Mouse (Mus musculus) neural tube, embryonic 11.5 days (tissue): ENCODE results near the gene Hist2h4. TPM values are rescaled to one million over a fixed set of nuclear protein-coding genes. Genes with fewer than 3 reads are reported as not detected.

ENCODE experiments used
- ATAC-seq: fragments of 200-750 bp; cut with Nextera tagmentation; 2 replicates; pipeline ENCODE4 v1.8.0; 2017; ENCODE audit warnings: moderate number of reproducible peaks, mild to moderate bottlenecking, moderate TSS enrichment, moderate library complexity; ENCODE audit not compliant: insufficient read depth, low FRiP score, low TSS enrichment
- DNase-seq: peaks from one replicate; pipeline ENCODE4 v3.0.0-alpha.2; 2015; ENCODE audit warnings: low spot score
- H3K27ac ChIP-seq: fragments of 300-500 bp; sonication (generic); 2 replicates; pipeline ENCODE4 v1.5.1; 2014; ENCODE audit warnings: low read depth, mild to moderate bottlenecking, low read length
- H3K27me3 ChIP-seq: fragments of 300-500 bp; sonication (generic); 2 replicates; pipeline ENCODE4 v1.6.1; 2014; ENCODE audit warnings: mild to moderate bottlenecking, low read length, mixed read lengths; ENCODE audit not compliant: control insufficient read depth, insufficient read depth
- H3K36me3 ChIP-seq: fragments of 300-500 bp; sonication (generic); 2 replicates; pipeline ENCODE4 v1.6.1; 2014; ENCODE audit warnings: mild to moderate bottlenecking, low read length, moderate library complexity, mixed read lengths; ENCODE audit not compliant: control insufficient read depth, insufficient read depth
- H3K4me1 ChIP-seq: fragments of 300-500 bp; sonication (generic); 2 replicates; pipeline ENCODE4 v1.6.1; 2014; ENCODE audit warnings: low read length, mixed read lengths; ENCODE audit not compliant: control insufficient read depth, insufficient read depth
- H3K4me2 ChIP-seq: fragments of 300-500 bp; sonication (generic); 2 replicates; pipeline ENCODE4 v1.6.1; 2014; ENCODE audit warnings: low read depth, mild to moderate bottlenecking, moderate library complexity
- H3K4me3 ChIP-seq: fragments of 300-500 bp; sonication (generic); 2 replicates; pipeline ENCODE4 v1.5.1; 2014; ENCODE audit warnings: low read depth, low read length
- H3K9ac ChIP-seq: fragments of 300-500 bp; sonication (generic); 2 replicates; pipeline ENCODE4 v1.6.1; 2014; ENCODE audit warnings: mild to moderate bottlenecking, low read length
- H3K9me3 ChIP-seq: fragments of 300-500 bp; sonication (generic); 2 replicates; pipeline ENCODE4 v1.6.1; 2016; ENCODE audit warnings: low read length; ENCODE audit not compliant: control insufficient read depth
- WGBS: fragments of 180-500 bp; shearing (Covaris S2); extraction: QIAGEN DNeasy Blood & Tissue Kit; methylation state at CpG from one replicate; pipeline ENCODE4 v1.1.7; 2014; 5-methylcytosine and 5-hydroxymethylcytosine counted together
- polyA plus RNA-seq: library from polyadenylated mRNA; unstranded; fragments of >200 nt; fragmentation: Nextera tagmentation; extraction: Ambion mirVana; gene quantifications from 2 replicates; pipeline ENCODE4 v1.2.1, GENCODE M21; 2014

Gene Hist2h4
- polyA plus RNA-seq, 1 experiment from 2014 or later, result 5.8 TPM

DNA sequence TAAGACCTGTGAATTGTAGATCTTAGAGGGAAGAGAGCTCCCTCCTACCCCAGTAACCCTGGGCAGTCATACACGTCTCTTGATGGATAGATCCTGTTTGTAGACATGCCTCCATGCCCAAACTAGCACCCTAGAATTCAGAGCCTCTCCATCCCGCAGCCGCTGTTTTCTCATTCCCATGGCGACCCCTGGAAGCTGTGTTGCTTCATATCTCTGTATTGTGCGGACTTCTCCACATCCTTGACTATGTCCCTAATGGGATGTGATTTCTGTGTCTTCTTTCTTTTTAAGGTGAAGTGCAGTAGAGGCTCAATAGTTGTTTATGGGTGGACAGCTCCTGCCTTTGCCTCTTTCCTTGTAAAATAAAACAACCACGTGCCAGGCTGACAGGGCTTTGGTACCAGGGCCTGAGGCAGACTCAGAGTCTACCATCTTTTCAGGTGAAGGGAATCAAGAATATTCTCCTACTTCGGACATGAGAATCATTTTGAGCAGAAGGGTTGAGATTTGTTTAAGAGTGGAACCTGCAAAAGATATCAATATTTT, 1.4 kb upstream of the Hist2h4 start:
- H3K4me1 ChIP-seq, result peaks cover 19% of the 10 kb centered on the region; the same call in 1 of the 2 replicates
- no peak overlapping the region for H3K4me3 ChIP-seq
- H3K9me3 ChIP-seq, result no peaks in the 10 kb centered on the region
- WGBS, result 76% methylated on average over 7 of the region's 7 CpGs
- peak overlapping the region; percentile 83 for H3K4me2 ChIP-seq
- ATAC-seq (no peak), DNase-seq (no peak)
- H3K36me3 ChIP-seq, result no peaks in the 10 kb centered on the region
- peak overlapping the region; percentile 98 for H3K27ac ChIP-seq
- no peaks in the 10 kb centered on the region for H3K27me3 ChIP-seq
- H3K9ac ChIP-seq, result peak overlapping the region; percentile 82

DNA sequence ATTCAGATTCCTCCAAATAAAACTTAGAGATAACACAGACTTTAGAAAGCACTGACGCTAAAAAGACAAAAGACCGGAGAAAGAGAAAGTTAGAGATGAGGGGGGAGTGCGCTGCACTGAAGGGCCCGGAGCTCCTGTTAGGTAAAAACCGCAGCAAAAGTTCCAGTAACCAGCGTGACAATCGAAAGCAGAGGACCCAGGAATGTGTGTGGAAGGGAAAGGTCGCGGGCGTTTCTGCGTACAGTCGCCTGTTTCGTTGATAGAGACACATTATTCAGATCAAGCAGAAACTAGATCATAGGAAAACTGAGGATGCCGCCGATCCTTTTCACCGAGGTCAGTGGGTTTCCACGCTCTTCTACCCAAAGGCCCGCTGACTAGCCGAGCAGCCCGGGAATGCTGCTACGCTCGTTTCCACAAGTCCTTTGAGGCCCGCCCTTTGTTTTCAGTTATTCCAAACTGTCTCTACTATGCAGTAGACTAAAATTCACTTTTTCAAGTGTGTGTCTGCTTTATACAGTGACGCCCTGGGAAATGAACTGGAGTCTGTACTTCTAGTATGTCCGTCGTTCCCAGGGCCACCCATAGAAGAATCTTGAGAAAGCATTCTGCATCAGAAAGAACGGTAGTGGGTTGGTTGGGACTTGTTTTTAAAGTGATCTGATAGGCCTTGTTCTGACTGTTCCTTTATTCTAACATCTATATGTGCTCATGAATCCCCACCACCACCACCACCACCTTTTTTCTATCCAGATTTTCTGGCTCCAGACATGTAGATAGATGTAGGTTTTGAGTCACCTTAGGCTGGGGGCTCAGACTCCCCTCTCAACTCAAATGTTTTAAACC, 670 bp upstream of the Hist2h4 start:
- H3K4me1 ChIP-seq, result peaks cover 19% of the 10 kb centered on the region; the same call in 1 of the 2 replicates
- H3K4me2 ChIP-seq, result peak overlapping the region; percentile 83
- H3K27me3 ChIP-seq, result no peaks in the 10 kb centered on the region
- WGBS, result 9% methylated on average over 27 of the region's 27 CpGs
- ATAC-seq, result no peak; the same call in 1 of the 2 replicates
- no peaks in the 10 kb centered on the region for H3K9me3 ChIP-seq
- peak overlapping the region; percentile 57 for H3K4me3 ChIP-seq
- peak; percentile 67 for DNase-seq
- H3K36me3 ChIP-seq, result no peaks in the 10 kb centered on the region
- peak overlapping the region; percentile 98 for H3K27ac ChIP-seq
- peak overlapping the region; percentile 82 for H3K9ac ChIP-seq

DNA sequence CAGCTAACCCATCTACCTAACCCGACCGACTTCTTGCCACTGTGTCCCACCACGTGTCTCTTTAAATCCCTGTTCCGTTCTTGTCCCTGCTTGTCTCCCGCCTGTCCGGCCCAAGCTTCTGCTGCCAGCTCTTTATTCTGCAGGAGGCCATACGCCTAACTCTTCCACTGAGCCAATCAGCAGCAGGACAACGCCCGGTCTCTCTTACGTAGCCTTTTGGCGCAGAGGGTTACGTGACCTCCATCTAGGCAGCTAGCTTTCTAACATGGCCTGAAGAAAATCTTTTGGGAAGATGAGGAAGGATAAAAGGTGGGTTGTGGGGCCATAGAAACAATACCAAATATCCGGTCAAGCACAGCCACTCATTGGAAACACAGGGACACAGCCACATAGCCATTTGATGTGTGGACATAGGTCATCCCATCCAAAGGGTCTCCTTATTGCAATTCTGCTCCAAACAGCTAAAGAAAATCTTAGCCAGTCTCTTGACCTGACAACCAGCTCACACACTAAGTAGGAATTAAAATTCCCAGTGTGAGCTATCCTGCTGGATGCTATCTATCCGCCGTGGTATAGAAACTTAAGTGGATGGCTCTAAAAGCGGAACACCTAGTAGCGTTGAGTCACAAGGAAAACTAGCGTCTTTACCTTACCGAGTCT, 765 bp downstream of the Hist2h4 start:
- Histone ChIP-seq H3K9me3 (no peaks in the 10 kb centered on the region), H3K27me3 (no peaks in the 10 kb centered on the region), H3K4me1 (peaks cover 16% of the 10 kb centered on the region; the same call in 1 of the 2 replicates), H3K9ac (peak overlapping the region; percentile 82), H3K27ac (peak overlapping the region; percentile 98), H3K4me2 (peak overlapping the region; percentile 83), H3K4me3 (peak overlapping the region; percentile 57), H3K36me3 (no peaks in the 10 kb centered on the region)
- ATAC-seq, result peak; percentile 82
- WGBS, result under 1% methylated on average over 19 of the region's 19 CpGs
- DNase-seq, result peak; percentile 84

DNA sequence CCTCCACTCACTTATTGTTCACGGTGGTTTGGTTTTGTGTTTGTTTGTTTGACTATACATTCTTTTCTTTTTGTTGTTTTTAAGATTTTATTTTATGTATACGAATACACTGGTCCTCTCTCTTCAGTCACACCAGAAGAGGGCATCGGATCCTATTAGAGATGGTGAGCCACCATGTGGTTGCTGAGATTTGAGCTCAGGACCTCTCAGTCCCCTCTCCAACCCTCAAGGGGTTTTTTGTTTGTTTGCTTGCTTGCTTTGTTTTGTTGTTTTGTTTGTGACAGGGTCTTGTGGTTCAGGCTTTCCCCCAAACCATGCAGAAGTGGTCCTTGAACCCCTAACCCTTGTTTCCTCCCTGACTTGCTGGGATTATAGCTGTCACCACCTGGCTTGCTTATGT, 1.5 kb downstream of the Hist2h4 start:
- Histone ChIP-seq H3K9me3 (no peaks in the 10 kb centered on the region), H3K4me3 (no peak overlapping the region; the same call in 1 of the 2 replicates), H3K9ac (peak overlapping the region; percentile 82), H3K36me3 (no peaks in the 10 kb centered on the region), H3K4me2 (peak overlapping the region; percentile 83), H3K27me3 (no peaks in the 10 kb centered on the region), H3K27ac (peak overlapping the region; percentile 98), H3K4me1 (peaks cover 13% of the 10 kb centered on the region; the same call in 1 of the 2 replicates)
- DNase-seq (no peak), ATAC-seq (no peak)
- WGBS, result 60% methylated on average over 3 of the region's 3 CpGs

DNA sequence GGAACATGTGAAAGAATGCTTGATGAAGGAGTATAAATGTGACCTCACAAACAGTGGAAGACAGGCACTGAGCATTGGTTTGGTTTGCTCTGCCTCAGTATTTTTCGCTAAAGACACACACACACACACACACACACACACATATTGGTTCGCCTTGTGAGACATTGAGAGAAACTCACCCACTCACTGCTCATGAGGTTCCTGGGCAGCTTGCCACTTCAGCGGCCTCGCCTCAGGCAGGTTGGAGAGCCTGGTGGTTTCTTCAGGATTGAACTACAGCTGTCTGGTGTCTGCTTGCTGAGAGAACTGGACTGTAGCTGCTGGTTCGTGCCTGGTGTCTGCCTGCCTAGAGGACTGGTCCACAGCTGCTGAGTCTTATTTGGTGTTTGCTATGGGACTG, 2.9 kb downstream of the Hist2h4 start:
- no peak overlapping the region for H3K4me2 ChIP-seq
- DNase-seq (no peak), ATAC-seq (no peak)
- no peaks in the 10 kb centered on the region for H3K36me3 ChIP-seq
- no peak overlapping the region for H3K9ac ChIP-seq
- peaks cover 13% of the 10 kb centered on the region; the same call in 1 of the 2 replicates for H3K4me1 ChIP-seq
- no peak overlapping the region for H3K4me3 ChIP-seq
- no peaks in the 10 kb centered on the region for H3K27me3 ChIP-seq
- no peaks in the 10 kb centered on the region for H3K9me3 ChIP-seq
- 92% methylated on average over 5 of the region's 5 CpGs for WGBS
- H3K27ac ChIP-seq, result no peak overlapping the region

DNA sequence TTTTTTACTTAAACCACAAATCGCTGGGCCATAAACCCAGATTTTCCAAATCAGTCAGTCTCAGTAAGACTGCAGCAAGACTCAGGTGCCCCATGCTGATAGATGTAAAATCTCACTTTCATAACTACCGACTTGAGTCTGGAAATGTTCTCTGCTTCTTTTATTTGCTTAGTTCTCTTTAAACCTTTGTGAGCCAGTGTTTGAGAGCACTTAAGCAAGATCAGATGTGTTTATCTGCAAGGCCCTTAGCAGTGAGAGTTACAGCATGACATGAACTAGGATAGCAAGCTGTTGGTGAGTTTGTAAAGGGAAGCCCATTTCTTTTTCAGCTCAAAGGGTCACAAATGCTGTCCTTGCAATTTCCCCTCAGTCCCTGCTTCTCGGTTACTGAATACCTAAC, 5.9 kb downstream of the Hist2h4 start:
- Histone ChIP-seq H3K36me3 (no peaks in the 10 kb centered on the region), H3K27ac (no peak overlapping the region), H3K4me2 (no peak overlapping the region), H3K9me3 (no peaks in the 10 kb centered on the region), H3K4me3 (no peak overlapping the region), H3K9ac (no peak overlapping the region), H3K27me3 (no peaks in the 10 kb centered on the region), H3K4me1 (no peaks in the 10 kb centered on the region)
- ATAC-seq, result no peak
- DNase-seq, result no peak
- WGBS, result 82% methylated on average over 3 of the region's 3 CpGs

DNA sequence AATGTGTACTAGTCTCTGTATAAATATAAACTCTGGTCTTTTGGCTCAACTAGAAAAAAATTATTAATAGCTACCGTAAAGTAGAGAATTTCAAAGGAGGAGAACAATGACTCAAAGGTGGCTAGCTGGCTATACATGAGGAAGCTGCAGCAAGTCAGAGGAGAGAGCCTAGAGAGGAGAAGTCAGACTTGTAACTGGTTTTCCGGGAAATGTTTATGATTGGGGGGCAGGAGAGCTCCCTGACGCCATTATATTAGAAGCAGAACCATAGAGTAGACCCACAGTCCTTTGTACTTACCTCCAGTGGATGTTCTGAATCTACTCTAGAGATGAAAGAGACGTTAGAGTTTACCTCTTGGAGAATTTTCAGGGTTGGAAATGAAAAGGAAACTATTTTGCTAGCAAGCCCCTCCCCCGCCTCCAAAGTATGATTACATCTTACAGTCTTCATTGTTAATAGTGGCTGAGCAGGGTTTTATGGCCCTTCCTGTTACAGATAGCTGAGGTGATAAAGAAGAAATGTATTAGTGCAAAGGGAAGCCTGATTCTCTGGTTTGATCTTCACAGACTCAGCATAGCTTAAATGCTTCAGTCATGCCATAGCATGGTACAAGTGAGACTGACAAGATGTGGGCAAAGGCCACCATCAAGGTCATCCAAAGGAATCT, 7.1 kb downstream of the Hist2h4 start:
- Histone ChIP-seq H3K9ac (no peak overlapping the region), H3K4me1 (no peaks in the 10 kb centered on the region), H3K4me3 (no peak overlapping the region), H3K27ac (no peak overlapping the region), H3K36me3 (no peaks in the 10 kb centered on the region), H3K4me2 (no peak overlapping the region), H3K9me3 (no peaks in the 10 kb centered on the region), H3K27me3 (no peaks in the 10 kb centered on the region)
- no peak for ATAC-seq
- DNase-seq, result no peak
- 87% methylated on average over 5 of the region's 5 CpGs for WGBS

DNA sequence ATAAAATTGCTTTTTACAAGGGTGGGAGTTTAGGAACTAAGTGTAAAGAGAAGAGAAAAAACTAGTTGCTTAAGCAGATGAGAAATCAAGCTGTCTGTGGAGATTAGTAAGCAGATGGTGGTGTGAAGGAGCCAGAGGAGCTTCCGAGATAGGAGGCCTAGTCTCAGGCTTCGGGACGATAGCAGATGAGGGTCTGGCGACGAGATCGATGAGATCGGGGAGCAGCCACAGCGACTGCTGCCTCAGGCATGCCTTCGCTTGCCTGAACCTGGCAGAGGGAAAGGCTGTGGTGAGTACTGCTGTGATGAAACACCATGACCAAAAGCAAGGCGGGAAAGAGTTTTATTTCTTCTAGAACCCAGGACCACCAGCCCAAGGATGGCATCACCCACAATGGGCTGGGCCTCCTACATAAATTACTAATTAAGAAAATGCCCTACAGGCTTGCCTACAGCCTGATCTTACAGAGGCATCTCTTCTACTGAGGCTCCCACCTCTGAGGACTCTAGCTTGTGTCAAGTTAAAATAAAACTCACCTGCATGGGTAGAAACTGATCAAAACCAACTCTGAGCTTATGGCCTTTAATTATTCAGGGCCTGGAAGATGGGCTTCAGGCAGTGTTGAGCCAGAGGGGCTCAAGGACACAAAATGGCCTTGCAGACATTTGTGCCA, 8.3 kb downstream of the Hist2h4 start:
- Histone ChIP-seq H3K9me3 (no peaks in the 10 kb centered on the region), H3K36me3 (no peaks in the 10 kb centered on the region), H3K27me3 (no peaks in the 10 kb centered on the region), H3K4me2 (no peak overlapping the region), H3K4me1 (no peaks in the 10 kb centered on the region), H3K4me3 (no peak overlapping the region), H3K27ac (no peak overlapping the region), H3K9ac (no peak overlapping the region)
- DNase-seq, result peak; percentile 48
- WGBS, result 61% methylated on average over 10 of the region's 10 CpGs
- no peak for ATAC-seq
